Comparison of ENCODE assay signal across 18 mouse cellular contexts in the genomic region with DNA sequence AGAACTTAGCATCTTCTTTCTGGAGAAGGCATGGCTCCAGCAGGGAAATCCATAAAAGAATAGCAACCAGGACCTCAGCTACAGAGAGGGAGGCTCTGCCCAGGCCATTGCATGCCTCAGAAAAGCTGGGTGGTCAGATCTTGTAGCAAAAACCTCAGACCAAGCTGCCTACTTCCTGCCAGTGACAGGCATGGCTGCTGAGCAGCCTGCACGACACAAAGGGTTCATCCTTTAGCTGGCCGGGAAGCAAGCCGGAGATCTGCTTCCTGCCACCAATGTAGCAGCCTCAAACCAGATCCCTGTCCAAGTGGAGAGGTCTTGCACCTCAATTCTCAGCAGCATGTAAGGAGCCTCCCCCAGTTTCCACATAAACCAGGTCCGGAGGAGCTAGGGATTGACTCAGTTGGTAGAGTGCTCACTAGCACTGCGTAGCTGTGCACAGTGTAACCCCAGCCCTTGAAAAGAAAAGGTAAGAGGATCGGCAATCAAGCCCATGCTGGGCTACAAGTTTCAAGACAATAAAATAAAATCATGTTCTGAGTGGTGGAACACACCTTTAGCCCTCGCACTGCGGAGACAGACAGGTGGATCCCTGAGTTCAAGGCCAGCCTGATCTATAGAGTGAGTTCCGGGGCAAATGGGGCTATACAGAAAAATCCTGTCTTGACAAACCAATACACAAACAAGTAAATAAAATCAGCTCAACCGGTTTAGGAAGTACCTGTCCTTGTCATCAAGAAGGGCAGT.
DNase-seq lines count a peak whose midpoint lies in the region; ATAC-seq and TF ChIP-seq lines count a peak whose summit lies in the region.
"Had no signal": no experiment of that assay in that cellular context is flagged by ENCODE, and none has a peak within 500 bp of the region (broad histone marks: within the 10 kb centered on the region; RNA-seq: fewer than 3 reads in every experiment).

No protein-coding gene starts in this region.

- H3K36me3 ChIP-seq in neural tube, embryonic 13.5 days: peaks cover 49% of the 10 kb centered on the region
- H3K36me3 ChIP-seq in embryonic facial prominence, embryonic 13.5 days: peaks cover 49% of the 10 kb centered on the region
- no peaks in the 10 kb centered on the region for H3K36me3 ChIP-seq in stomach, postnatal 0 days (ENCODE audit: control insufficient read depth, insufficient read depth, low read length)
- H3K36me3 ChIP-seq: liver, embryonic 12.5 days; stomach, embryonic 15.5 days had no signal

- H3K27me3 ChIP-seq in neural tube, embryonic 13.5 days: no peaks in the 10 kb centered on the region
- no peaks in the 10 kb centered on the region for H3K27me3 ChIP-seq in embryonic facial prominence, embryonic 13.5 days
- no peaks in the 10 kb centered on the region for H3K27me3 ChIP-seq in stomach, postnatal 0 days (ENCODE audit: control insufficient read depth, insufficient read depth, low read length)
- H3K27me3 ChIP-seq: embryonic facial prominence, embryonic 12.5 days; heart, embryonic 12.5 days; hindbrain, embryonic 12.5 days; liver, embryonic 12.5 days; stomach, embryonic 15.5 days had no signal

- peaks cover 19% of the 10 kb centered on the region for H3K4me1 ChIP-seq in neural tube, embryonic 13.5 days (replicated peaks)
- peaks cover 17% of the 10 kb centered on the region for H3K4me1 ChIP-seq in embryonic facial prominence, embryonic 13.5 days
- H3K4me1 ChIP-seq in stomach, postnatal 0 days (replicated peaks; ENCODE audit: control insufficient read depth, insufficient read depth): no peaks in the 10 kb centered on the region

- H3K9ac ChIP-seq in neural tube, embryonic 13.5 days: no peak overlapping the region
- no peak overlapping the region for H3K9ac ChIP-seq in embryonic facial prominence, embryonic 13.5 days
- H3K9ac ChIP-seq in stomach, postnatal 0 days (ENCODE audit: low read length): no peak overlapping the region
- H3K9ac ChIP-seq: embryonic facial prominence, embryonic 12.5 days; heart, embryonic 12.5 days; hindbrain, embryonic 12.5 days; liver, embryonic 12.5 days; stomach, embryonic 15.5 days had no signal

- TF ChIP-seq CTCF in stomach, postnatal 0 days (IDR thresholded peaks at IDR 0.05; ENCODE audit: low read depth): no peak

- no peaks in the 10 kb centered on the region for H3K9me3 ChIP-seq in neural tube, embryonic 13.5 days
- H3K9me3 ChIP-seq in embryonic facial prominence, embryonic 13.5 days: no peaks in the 10 kb centered on the region
- no peaks in the 10 kb centered on the region for H3K9me3 ChIP-seq in stomach, postnatal 0 days (ENCODE audit: control insufficient read depth, low read length)
- H3K9me3 ChIP-seq: embryonic facial prominence, embryonic 12.5 days; heart, embryonic 12.5 days; hindbrain, embryonic 12.5 days; liver, embryonic 12.5 days; stomach, embryonic 15.5 days had no signal

- 89% methylated on average over 10 of the region's 10 CpGs for WGBS in neural tube, embryonic 13.5 days
- 80% methylated on average over 10 of the region's 10 CpGs for WGBS in embryonic facial prominence, embryonic 13.5 days
- WGBS in stomach, postnatal 0 days: 82% methylated on average over 10 of the region's 10 CpGs

- ATAC-seq in neural tube, embryonic 13.5 days (ENCODE audit: low read depth): no peak
- no peak for ATAC-seq in embryonic facial prominence, embryonic 13.5 days (ENCODE audit: insufficient number of reproducible peaks, insufficient read depth, low FRiP score, low TSS enrichment, low read depth)
- peak; percentile 43; the same call in 1 of the 2 replicates for ATAC-seq in stomach, postnatal 0 days (ENCODE audit: low FRiP score, low TSS enrichment)
- ATAC-seq: intestine, embryonic 16.5 days; liver, embryonic 12.5 days had no signal

- 0 out of 2 replicates have a peak overlapping the region, but pooled peaks have one; percentile 6 for H3K27ac ChIP-seq in neural tube, embryonic 13.5 days (replicated peaks)
- H3K27ac ChIP-seq in embryonic facial prominence, embryonic 13.5 days: peak overlapping the region; percentile 44; the same call in 1 of the 2 replicates
- H3K27ac ChIP-seq in stomach, postnatal 0 days (replicated peaks): no peak overlapping the region
- H3K27ac ChIP-seq: hindbrain, embryonic 12.5 days; stomach, embryonic 15.5 days had no signal

- no peak overlapping the region for H3K4me3 ChIP-seq in neural tube, embryonic 13.5 days
- H3K4me3 ChIP-seq in embryonic facial prominence, embryonic 13.5 days: no peak overlapping the region
- no peak overlapping the region for H3K4me3 ChIP-seq in stomach, postnatal 0 days (ENCODE audit: low read depth, low read length)
- H3K4me3 ChIP-seq: embryonic facial prominence, embryonic 12.5 days; heart, embryonic 12.5 days; hindbrain, embryonic 12.5 days; liver, embryonic 12.5 days; stomach, embryonic 15.5 days had no signal

- DNase-seq in kidney, postnatal 10 days: peak; percentile 48
- DNase-seq in kidney, adult 18-20 months: no peak
- DNase-seq in neural tube, embryonic 10.5 days (ENCODE audit: extremely low spot score, low spot score): no peak
- DNase-seq in stomach, postnatal 0 days (ENCODE audit: low spot score): no peak
- no peak for DNase-seq in adrenal gland, adult 8-10 months
- no peak for DNase-seq in right cerebral cortex, postnatal 25 days
- DNase-seq: cerebellum, adult 11 months; cerebellum, postnatal 36 days; gastrocnemius, postnatal 36 days; lung, postnatal 4 days had no signal

- H3K4me2 ChIP-seq in neural tube, embryonic 13.5 days: no peak overlapping the region
- no peak overlapping the region for H3K4me2 ChIP-seq in embryonic facial prominence, embryonic 13.5 days
- H3K4me2 ChIP-seq in stomach, postnatal 0 days (replicated peaks; ENCODE audit: low read depth): no peak overlapping the region
- H3K4me2 ChIP-seq: embryonic facial prominence, embryonic 12.5 days; heart, embryonic 12.5 days; hindbrain, embryonic 12.5 days; liver, embryonic 12.5 days; stomach, embryonic 15.5 days had no signal

- TF ChIP-seq EP300 in stomach, postnatal 0 days (optimal IDR thresholded peaks at IDR 0.05): no peak
